Mouse (Mus musculus): ENCODE measurements around the gene Dgke.
"Not testable (repeated sequence)": the region's sequence is repeated elsewhere in the genome, so short reads cannot be mapped to it uniquely, and the experiment has no call there.

Gene Dgke

DNA sequence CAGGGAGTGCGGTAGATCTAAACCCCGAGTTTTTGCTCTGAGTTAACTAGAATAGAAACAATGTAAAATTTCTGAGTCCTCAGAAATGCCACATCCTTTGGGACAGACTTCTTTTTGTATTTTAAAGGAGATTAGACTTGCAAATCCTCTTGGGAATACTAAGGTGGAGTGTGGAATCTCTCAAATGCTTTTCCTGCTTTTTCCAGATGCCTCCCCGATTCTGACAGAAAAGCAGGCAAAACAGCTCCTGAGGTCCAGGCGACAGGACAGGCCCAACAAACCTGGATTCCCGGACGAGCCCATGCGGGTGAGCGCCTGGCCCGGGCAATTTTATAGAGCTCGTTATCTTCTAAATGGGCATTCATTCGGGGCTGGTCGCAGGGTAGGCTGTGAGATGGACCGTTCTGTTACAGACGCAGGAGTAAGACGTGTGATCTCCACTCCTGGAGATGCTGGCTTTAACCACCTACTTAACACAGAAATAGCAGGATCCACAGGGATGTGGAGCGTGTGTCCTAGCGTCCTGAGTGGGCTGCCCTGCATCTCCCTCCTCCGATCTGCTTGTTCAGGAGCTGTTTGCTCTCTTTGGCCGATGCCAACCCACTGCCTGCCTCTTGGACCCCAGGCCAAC lies 8.2 kb upstream of the Dgke start:
- no peak for DNase-seq (ENCODE audit: low read depth, low spot score)

DNA sequence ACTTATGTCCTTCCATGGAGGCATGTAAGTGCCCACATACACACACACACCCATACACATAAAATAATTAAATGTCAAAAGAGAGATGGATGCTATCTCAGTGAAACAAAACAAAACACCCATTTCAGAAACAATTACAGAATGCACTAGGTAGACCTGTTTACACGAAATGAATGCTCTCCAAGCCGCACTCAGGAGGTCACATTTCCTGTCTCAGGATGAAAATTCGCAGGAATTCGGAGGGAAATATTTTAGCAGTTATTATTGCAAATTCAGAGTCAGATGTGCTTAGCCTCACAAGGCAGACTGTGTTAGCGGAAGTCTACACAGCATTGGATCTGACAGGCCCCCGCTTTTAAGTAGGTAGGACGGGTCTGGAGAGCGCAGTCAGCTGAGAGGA lies 6.9 kb upstream of the Dgke start, which contains the start of gene Gm525:
Gene Gm525 (plus strand): TSS at position 301 of the 400 bp plus-strand sequence.
- DNase-seq (ENCODE audit: low read depth, low spot score) = no peak

DNA sequence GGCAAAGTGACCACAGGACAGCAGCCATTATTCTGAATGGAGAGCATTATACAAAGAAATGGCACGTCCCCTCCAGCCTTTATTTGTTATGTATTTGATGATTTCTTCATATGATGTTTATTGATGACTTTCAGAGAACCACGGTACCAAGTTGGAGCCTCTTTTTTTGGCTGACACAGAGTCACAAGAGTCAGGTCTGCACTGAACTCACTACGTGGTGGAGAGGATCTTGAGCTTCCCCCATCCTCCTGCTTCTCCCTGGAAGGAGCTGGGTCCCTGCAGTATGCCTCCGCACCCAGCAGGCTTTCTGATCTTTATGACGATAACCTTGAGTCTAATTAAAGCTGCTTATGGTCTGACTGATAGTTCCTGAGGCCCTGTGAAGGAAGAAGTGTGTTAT lies 4.9 kb upstream of the Dgke start:
- no peak for DNase-seq (ENCODE audit: low read depth, low spot score)

DNA sequence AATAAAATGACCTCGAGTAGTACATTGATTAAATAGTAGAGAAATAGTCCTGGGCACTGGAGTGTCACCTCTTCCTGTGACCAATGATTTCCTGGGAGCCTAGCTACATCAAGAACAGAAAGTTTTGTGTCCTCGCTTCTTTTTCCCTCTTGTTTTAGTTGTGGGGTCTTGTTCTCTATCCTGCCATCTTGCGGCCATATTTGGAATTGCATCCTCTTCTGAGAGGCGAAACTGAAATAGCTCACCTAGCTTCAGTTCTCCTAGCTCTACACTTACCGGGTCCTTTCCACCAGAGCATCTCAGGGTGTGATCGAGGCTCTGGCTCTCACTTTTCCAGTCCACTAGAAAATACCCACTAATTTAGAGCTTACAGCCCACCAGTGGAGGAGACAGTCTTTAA lies 2.7 kb upstream of the Dgke start:
- peak; percentile 25 for DNase-seq (ENCODE audit: low read depth, low spot score)

DNA sequence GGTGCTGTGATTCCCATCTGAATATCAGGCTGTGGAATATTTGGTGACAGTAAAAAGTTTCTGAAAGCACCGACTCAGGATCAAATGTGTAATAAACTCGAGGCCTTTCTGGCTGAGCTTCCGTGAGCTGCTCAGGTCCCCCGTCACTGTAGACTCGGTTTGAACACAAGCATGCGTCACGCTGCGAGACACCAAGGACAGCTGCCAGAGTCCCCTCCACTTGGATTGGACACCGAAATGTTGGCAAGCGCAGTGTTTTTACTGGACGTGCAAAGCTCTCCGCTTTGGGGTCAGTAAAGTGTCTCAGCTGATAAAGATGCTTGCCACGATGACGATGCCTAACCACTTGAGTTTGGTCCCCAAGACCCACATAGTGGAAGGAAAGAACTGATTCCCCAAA lies 2.0 kb upstream of the Dgke start:
- DNase-seq (ENCODE audit: low read depth, low spot score) = no peak

DNA sequence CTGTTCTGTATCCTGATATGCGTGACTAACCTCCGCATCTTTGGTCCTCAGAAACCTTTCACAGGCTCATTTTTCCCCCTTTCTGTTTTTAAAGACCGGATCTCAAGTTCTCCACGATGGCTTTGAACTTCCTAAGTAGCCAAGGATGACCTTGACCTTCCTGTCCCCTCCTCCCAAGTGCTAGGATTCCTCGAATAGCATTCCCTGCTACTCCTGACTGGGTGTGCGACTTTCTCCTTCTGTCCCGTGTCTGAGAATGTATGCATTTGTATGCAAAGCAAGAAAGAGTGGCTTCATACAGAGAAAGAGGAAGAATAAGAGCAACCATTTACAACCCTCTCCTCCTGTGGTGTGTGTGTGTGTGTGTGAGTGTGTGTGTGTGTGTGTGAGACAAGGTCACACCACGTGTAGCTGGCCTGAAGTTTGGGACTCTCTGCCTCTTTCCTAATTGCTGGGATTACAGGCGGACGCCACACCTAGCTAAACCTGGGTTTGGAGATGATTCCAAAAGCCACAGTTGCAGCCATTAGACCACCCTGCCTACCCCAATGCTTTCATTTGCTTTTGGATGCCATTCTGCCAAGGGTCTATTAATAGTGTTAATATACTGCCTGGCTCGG lies 1.3 kb upstream of the Dgke start:
- DNase-seq (ENCODE audit: low read depth, low spot score) = no peak

DNA sequence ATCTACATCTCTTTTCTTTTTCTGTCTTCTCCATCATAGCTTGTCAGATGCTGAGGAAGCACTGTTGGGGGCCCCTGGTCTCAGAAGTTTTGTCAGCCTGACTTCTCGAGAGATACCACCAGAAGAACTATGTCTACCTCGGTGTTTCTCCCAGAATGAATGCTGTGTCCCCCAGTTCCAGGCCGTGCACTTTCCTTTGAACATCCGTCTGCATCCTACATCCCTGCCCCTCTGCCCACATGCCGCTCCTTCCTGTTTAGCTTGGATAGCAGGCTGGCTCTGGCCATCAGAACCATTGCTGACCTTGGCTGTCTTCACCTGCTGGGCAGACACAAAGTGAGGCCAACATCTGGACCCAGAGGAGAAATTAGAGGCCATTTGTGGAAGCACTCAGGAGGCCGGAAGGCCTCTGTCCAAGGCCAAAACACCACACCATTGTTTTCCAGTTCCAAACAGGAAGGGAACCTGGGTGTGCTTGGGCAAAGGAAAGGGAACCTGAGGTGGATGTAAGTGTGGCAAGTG lies 712 bp upstream of the Dgke start:
- DNase-seq (ENCODE audit: low read depth, low spot score) = no peak

DNA sequence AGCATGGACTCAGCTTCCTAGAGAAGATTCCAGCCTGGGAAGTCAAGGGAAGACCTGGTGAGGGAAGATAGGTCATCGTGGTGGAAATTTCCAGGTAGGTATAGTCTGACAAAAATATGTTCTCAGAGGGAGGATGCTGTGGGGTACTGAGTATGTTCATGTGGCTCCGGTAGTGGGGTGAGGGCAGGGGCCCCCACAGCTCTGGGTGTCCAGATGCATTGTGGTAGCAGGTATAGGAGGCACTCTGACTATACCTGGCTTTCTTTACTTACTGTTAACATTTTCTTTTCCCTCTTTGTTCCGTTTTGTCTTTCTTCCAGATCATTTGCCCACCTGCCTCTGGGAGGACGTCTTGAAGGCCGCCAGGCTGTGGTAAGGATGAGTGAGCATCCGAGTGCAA lies 524 bp downstream of the Dgke start:
- DNase-seq (ENCODE audit: low read depth, low spot score) = no peak

DNA sequence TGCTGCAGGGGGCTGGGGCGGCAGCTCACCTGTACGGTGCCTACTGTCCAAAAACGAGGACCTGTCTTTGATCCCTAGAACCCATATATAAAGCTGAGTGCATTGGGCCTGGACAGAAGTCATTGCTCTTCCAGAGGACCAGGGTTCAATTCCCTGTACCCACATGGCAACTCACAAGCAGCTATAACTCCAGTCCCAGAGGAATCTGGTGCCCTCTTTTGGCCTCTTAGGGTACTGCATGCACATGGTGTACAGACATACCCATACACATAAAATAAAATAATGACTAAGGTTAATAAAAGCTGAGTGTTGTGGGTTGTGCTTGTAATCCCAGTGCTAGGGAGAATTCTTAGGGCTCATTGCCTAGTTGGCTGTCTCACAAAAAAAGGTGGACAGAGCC lies 1.4 kb downstream of the Dgke start:
- DNase-seq (ENCODE audit: low read depth, low spot score) = peak; percentile 41

DNA sequence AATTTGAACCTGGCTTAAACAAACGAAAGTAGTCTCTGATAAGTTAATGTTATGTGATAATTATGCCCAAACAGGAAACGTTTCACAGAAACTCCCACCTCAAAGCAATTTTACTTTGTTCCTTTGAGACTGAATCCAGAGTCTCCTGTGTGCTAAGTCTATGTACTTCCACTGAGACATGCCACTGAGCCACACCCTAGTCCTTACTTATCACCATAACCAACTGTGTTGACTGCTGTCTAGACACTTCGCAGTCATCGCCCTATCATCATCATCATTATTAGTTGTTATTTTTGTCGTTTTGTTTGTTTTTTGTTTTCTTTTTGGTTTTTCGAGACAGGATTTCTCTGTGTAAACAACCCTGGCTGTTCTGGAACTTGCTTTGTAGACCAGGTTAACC lies 2.3 kb downstream of the Dgke start:
- DNase-seq (ENCODE audit: low read depth, low spot score) = no peak

DNA sequence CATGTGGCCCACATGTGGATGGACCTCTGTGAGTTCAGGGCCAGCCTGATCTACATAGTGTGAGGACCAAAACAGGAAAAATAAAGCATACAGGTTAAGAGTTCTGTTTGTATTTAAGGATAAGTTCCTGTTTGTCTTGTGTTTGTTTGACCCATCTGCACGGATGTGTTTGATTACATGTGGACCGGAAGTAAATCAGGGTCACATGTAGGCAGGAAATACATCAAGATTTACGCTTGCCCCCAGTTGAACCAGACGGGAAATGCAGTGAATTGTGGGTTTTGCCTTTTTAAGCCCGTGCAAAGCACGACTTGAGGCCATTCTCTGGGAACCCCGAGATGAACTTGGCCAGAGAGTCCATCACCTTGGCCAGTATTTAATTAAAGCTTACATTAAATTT lies 5.3 kb downstream of the Dgke start:
- DNase-seq (ENCODE audit: low read depth, low spot score) = no peak

DNA sequence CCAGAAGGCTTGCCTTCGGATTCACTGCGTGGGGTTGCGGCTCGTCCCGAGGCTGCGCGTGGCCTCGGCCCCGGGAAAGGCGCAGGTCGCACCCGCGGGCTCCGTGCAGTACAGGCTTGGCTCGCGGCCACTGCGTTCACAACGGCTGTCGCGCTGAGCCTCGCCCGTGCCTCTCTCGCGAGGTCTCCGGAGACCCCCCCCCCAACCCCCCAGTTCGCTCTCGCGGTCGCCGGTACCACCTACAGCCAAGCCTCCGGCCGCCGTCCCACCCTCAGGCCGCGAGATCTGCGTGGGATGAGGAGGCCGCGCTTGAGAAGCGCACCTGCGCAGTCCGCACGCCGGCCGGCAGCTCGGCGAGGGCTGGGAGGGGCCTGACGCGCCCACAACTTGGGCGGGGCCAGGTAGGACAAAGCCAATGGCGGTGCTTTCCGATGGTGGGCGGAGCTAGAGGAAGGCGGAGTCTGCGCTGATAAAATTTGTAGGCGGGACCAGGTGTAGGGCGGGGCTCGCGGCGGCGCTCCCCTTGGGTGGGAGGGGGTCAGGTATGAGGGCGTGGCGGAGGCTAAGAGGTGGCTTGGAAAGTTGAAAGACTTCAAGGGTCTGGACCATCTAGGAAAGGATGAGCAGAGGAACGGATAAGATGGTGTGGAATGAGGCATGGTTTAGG lies 6.1 kb downstream of the Dgke start:
- DNase-seq (ENCODE audit: low read depth, low spot score) = peak; percentile 63

DNA sequence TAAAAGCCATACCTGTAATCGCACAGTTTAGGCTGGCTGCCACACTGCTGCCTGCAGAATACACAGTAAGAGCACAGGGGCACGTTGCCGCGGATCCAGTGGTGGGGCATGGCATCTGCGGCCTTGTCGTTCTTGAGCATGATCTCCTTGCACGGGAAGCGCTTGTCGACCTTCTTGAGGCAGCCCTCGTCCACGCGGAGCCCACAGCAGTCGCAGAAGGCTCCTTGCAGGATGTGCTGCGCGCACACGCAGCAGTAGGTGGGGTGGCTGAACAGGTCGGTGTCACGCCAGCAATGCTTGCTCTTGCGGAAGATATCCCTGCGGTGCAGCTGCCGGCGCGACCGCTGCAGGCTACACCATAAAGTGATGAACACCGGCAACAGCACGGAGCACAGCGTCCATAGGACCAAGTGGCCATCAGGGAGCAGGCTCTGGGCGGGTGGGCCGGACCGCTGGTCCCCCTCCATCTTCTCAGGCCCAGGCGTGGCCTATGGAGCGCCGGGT lies 6.7 kb downstream of the Dgke start:
- DNase-seq (ENCODE audit: low read depth, low spot score) = no peak

DNA sequence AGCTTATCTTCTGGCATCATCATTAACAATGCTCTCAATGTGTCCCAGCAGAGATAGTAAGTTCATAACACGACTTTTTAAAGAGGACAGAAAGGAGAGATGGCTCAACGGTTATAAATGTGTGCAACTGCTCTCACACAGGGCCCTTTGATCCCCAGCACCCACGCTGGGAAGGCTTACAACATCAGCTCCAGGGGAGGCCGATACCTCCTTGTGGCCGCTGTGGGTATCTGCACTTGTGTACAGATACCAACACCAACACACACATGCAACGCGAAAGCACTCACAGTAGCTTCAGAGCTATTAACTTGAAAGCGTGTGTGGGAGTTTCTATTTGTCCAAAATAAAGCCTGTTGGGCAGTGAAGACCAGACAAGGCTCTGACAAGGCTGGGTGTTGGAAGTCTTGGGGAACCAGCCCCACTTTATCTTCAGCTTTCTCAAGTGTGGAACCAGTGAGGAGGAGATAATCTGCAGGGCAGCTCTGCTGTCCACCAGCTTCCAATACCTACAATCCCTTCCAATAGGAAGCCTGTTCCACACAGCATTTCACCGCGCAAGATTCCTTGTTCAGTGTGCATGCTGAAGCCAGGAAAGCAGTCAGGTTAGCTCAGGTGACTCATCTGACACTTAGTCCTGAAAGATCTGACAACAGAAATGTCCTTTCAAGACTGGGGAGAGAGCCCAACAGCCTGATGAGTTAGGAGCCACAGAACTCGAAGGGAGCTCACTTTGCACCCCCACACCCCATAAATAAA lies 8.0 kb downstream of the Dgke start:
- no peak for DNase-seq (ENCODE audit: low read depth, low spot score)

DNA sequence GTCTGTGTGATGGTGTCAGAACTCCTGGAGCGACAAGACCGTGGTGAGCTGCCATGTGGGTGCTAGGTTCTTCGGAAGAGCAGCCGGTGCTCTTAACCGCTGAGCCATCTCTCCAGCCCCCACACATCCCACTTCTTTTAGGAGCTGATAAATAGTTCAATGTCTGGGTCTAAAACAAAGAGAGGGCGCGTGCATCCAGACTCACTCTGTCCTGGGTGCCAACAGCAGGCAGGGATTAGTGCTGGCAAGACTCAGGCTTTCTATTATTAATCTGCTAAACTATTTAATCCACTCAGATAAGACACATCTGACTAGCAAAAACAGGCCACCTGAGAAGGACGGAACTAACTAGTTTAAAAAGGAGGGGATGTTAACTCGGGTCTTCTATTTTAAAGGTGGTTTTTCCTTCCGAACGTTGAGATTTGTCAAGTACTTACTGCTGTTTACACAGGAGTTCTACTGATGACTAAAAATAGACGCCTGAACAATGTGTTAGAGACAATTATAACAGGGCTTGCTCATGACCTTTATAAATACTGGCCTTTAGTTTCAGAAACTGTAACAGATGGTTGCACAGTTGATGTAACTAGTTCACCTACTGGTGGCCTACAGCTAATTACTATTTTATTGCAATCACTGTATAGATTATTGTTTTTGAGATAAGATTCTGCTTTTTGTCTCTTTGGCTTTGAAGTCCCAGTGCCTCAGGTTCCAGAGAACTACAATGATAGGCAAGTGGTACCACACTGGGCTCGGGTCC lies 10.5 kb downstream of the Dgke start:
- no peak for DNase-seq (ENCODE audit: low read depth, low spot score)

DNA sequence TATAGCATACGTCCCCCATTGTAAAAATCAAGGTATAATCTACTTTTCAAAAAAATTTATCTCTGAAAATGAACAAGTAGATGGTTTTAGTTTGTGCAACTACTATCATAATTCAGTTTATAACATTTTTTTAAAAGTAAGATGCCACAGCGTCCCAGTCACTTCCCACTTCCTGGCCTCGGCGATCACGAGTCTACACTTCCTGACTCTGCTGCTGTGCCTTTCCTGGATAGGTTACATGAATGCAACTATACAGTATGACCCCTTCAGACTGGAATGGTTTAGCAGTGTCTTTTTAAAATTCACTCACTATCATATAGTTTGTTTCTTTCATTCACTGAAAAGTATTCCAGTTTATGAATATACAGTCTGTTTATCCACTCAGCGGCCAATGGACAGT lies 14.9 kb downstream of the Dgke start:
- no peak for DNase-seq (ENCODE audit: low read depth, low spot score)

DNA sequence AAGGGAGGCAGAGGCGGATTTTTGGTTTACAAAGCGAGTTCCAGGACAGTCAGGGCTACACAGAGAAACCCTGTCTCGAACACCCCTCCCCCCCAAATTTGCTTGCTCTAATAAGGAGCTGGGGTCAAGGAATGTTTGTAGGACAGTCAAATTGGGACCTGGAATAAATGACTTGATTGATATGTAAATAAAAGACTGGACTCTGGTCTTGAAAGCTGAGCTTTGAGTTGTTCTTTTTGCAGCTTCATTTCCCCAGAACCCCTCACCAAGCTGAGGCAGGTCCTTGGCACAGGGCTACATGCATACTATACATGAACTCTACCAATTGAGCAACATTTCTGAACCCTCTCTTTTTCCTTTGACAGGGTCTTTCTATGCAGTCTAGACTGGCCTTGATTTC lies 20.6 kb downstream of the Dgke start:
- DNase-seq (ENCODE audit: low read depth, low spot score) = no peak

DNA sequence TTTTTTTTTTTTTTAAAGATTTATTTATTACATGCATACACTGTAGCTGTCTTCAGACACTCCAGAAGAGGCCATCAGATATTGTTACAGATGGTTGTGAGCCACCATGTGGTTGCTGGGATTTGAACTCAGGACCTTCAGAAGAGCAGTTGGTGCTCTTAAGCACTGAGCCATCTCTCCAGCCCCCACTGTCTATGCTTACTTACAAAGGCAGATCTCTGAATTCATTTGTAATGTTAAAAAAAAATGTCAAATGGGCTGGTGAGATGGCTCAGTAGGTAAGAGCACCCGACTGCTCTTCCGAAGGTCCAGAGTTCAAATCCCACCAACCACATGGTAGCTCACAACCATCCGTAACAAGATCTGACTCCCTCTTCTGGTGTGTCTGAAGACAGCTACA lies 21.1 kb downstream of the Dgke start:
- not testable (repeated sequence) for DNase-seq (ENCODE audit: low read depth, low spot score)

DNA sequence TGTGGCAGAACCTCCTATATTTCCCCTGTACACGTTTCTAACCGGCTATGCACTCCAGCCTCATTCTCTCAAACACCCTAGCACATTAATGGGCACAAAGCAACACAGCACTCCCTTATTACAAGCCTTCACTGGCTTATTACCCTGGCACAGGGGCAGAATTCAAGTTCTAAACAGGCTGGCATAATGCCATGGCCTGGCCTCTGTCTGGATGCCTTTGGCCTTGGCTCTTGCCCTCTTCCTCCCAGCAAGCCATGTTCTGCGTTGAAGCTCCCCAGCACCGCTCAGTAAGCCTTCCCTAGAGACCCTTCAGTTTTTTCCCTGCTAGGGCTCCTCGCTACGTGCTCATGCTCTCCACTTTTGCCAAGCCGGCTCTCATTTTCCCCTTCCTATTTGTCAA lies 23.6 kb downstream of the Dgke start:
- DNase-seq (ENCODE audit: low read depth, low spot score) = no peak

DNA sequence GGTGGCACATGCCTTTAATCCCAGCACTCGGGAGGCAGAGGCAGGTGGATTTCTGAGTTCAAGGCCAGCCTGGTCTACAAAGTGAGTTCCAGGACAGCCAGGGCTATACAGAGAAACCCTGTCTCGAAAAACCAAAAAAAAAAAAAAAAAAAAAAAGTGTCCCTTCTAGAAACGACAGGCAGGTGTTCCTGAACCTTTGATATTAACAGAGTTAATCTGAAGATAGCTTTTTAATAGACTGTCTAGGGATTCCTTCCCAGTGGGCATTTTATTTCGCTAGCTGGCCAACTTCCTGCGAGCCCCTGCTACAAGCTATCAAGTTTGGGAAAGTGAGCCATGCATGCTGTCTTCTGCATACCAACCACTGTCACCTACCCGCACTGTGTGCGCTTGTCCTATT lies 25.6 kb downstream of the Dgke start:
- not testable (repeated sequence) for DNase-seq (ENCODE audit: low read depth, low spot score)

DNA sequence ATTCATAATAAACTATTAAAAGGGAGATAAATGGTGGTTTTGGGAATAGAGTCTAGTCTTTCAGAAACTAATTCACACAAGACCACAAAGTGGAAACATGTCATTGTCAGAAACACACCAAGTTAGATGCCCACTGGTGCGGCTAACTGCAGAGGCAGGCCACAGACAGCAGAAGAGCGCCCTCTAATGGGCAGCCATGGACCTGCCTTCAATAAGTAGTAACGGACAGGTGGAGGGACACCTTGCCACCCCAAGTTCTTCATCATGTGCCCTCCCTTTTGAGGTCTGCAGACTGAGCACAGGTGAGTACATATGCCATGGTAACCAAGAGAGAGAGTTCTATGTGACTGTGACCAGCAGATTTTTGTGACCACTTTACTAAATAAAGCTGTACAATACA lies 27.3 kb downstream of the Dgke start:
- DNase-seq (ENCODE audit: low read depth, low spot score) = no peak
